Mouse (Mus musculus) forebrain, embryonic 14.5 days (tissue): ENCODE measurements around the gene Mrps24. TPM values are rescaled to one million over a fixed set of nuclear protein-coding genes. Genes with fewer than 3 reads are reported as not detected.
A peak's percentile ranks its signal among the peaks of the same experiment; 100 is the strongest.

Experiments used
- ATAC-seq: fragments of 200-750 bp; cut with Nextera tagmentation; 2 replicates; pipeline ENCODE4 v1.8.0; 2017; ENCODE audit warnings: mild to moderate bottlenecking, moderate library complexity
- DNase-seq: peaks from one replicate; pipeline ENCODE4 v3.0.0-alpha.2; 2015; ENCODE audit warnings: low spot score
- H3K27ac ChIP-seq: fragments of 300-500 bp; sonication (generic); 2 replicates; pipeline ENCODE4 v1.5.1; 2014; ENCODE audit warnings: low read depth, mild to moderate bottlenecking, control low read depth, low read length, moderate library complexity
- H3K27me3 ChIP-seq: fragments of 300-500 bp; sonication (generic); replicated peaks from 2 replicates; pipeline ENCODE4 v1.6.1; 2014; ENCODE audit warnings: low read length, control low read depth, mixed read lengths; ENCODE audit not compliant: control insufficient read depth, insufficient read depth
- H3K36me3 ChIP-seq: fragments of 300-500 bp; sonication (generic); 2 replicates; pipeline ENCODE4 v1.6.1; 2014; ENCODE audit warnings: low read length, control low read depth; ENCODE audit not compliant: control insufficient read depth, insufficient read depth
- H3K4me1 ChIP-seq: fragments of 300-500 bp; sonication (generic); 2 replicates; pipeline ENCODE4 v1.6.1; 2014; ENCODE audit warnings: antibody characterized with exemption, low read length, control low read depth; ENCODE audit not compliant: control insufficient read depth, insufficient read depth
- H3K4me2 ChIP-seq: fragments of 300-500 bp; sonication (generic); 2 replicates; pipeline ENCODE4 v1.6.1; 2014; ENCODE audit warnings: mild to moderate bottlenecking, control low read depth, low read length
- H3K4me3 ChIP-seq: fragments of 300-500 bp; sonication (generic); 2 replicates; pipeline ENCODE4 v1.5.1; 2014; ENCODE audit warnings: low read depth, low read length, control low read depth
- H3K9ac ChIP-seq: fragments of 300-500 bp; sonication (generic); 2 replicates; pipeline ENCODE4 v1.6.1; 2014; ENCODE audit warnings: mild to moderate bottlenecking, low read length, control low read depth, moderate library complexity
- H3K9me3 ChIP-seq: fragments of 300-500 bp; sonication (generic); replicated peaks from 2 replicates; pipeline ENCODE4 v1.6.1; 2016; ENCODE audit warnings: low read length, control low read depth, mixed read lengths; ENCODE audit not compliant: control insufficient read depth
- whole genome bisulfite sequencing: fragments of 180-500 bp; shearing (Covaris S2); extraction: QIAGEN DNeasy Blood & Tissue Kit; methylation state at CpG from one replicate; pipeline ENCODE4 v1.1.7; 2014; 5-methylcytosine and 5-hydroxymethylcytosine counted together
- polyA plus RNA-seq: library from polyadenylated mRNA; unstranded; fragments of >200 nt; fragmentation: Nextera tagmentation; extraction: Ambion mirVana; gene quantifications from 2 replicates; pipeline ENCODE4 v1.2.1, GENCODE M21; 2014

The Mrps24 gene
- polyA plus RNA-seq, 1 experiment from 2014 or later, result 235 TPM

GRCm38 (mm10) chr11:5701821-5702220 is 13.7 kb downstream of the Mrps24 start:
- Histone ChIP-seq H3K9me3 (no peaks in the 10 kb centered on the region), H3K4me3 (no peak overlapping the region), H3K4me1 (no peaks in the 10 kb centered on the region), H3K4me2 (no peak overlapping the region), H3K27me3 (no peaks in the 10 kb centered on the region), H3K36me3 (peaks cover 20% of the 10 kb centered on the region), H3K27ac (no peak overlapping the region), H3K9ac (no peak overlapping the region)
- DNase-seq, result no peak
- whole genome bisulfite sequencing, result 96% methylated on average over 1 of the region's 1 CpGs
- no peak for ATAC-seq

DNA sequence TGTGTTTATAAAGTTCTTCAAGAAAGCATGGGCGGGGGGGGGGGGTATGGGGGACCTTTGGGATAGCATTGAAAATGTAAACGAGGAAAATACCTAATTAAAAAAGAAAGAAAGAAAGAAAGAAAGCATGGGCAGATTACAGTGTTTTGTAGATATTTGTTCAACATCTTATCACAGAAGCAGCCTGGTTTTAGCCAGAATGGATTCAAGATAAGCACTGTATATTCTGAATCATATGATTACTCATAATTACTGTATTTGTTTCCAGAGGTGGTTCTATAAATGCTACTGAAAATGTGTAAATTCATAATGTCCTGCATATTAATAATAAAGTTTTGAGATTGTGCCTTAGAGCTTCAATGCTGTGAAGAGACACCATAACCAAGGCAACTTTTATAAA is 14.2 kb downstream of the Mrps24 start:
- H3K9me3 ChIP-seq, result no peaks in the 10 kb centered on the region
- DNase-seq (no peak), ATAC-seq (no peak)
- WGBS, result 55% methylated on average over 2 of the region's 2 CpGs
- H3K4me1 ChIP-seq, result no peaks in the 10 kb centered on the region
- H3K4me3 ChIP-seq, result no peak overlapping the region
- H3K36me3 ChIP-seq, result peaks cover 20% of the 10 kb centered on the region
- H3K27ac ChIP-seq, result no peak overlapping the region
- H3K27me3 ChIP-seq, result no peaks in the 10 kb centered on the region
- no peak overlapping the region for H3K9ac ChIP-seq
- H3K4me2 ChIP-seq, result no peak overlapping the region

DNA sequence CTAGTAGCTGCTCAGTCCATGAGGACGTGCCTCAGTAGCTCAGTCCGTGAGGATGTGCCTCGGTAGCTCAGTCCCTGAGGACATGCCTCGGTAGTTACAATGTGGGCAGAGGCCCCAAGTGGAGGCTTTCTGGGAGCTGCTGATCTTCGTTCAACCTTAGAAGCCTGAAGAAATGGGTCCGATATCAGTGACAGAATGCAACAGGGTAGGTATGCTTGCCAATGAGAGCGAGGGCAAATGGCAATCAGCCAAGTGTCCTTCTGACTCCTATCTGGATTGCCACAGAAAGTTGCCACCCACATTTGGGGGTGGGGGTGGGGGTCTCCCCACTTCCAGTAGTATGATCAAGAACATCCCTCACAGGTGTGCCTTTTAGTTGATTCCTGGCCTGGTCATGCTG is 14.7 kb downstream of the Mrps24 start:
- Histone ChIP-seq H3K36me3 (peaks cover 20% of the 10 kb centered on the region), H3K4me1 (no peaks in the 10 kb centered on the region), H3K27me3 (no peaks in the 10 kb centered on the region), H3K4me2 (no peak overlapping the region), H3K4me3 (no peak overlapping the region), H3K9me3 (no peaks in the 10 kb centered on the region), H3K27ac (no peak overlapping the region), H3K9ac (no peak overlapping the region)
- 93% methylated on average over 7 of the region's 7 CpGs for WGBS
- DNase-seq (no peak), ATAC-seq (no peak)

- H3K4me3 ChIP-seq, result no peak overlapping the region
Measured at GRCm38 (mm10) chr11:5691775-5692174, 23.7 kb downstream of the Mrps24 start.

GRCm38 (mm10) chr11:5684283-5684682 is 31.2 kb downstream of the Mrps24 start:
- H3K4me1 ChIP-seq, result no peaks in the 10 kb centered on the region
- H3K9me3 ChIP-seq, result no peaks in the 10 kb centered on the region
- no peak for DNase-seq
- H3K4me2 ChIP-seq, result no peak overlapping the region
- no peak overlapping the region for H3K27ac ChIP-seq
- no peak overlapping the region for H3K9ac ChIP-seq
- H3K27me3 ChIP-seq, result no peaks in the 10 kb centered on the region
- no peaks in the 10 kb centered on the region for H3K36me3 ChIP-seq
- no peak overlapping the region for H3K4me3 ChIP-seq
- WGBS, result 41% methylated on average over 7 of the region's 7 CpGs
- no peak for ATAC-seq

More at GRCm38 (mm10) chr11:5691775-5692174, 23.7 kb downstream of the Mrps24 start:
- H3K4me2 ChIP-seq, result no peak overlapping the region
- H3K9ac ChIP-seq, result no peak overlapping the region
- H3K9me3 ChIP-seq, result no peaks in the 10 kb centered on the region
- no peak overlapping the region for H3K27ac ChIP-seq
- 41% methylated on average over 7 of the region's 7 CpGs for WGBS
- no peaks in the 10 kb centered on the region for H3K36me3 ChIP-seq
- no peaks in the 10 kb centered on the region for H3K4me1 ChIP-seq
- no peaks in the 10 kb centered on the region for H3K27me3 ChIP-seq
- ATAC-seq, result no peak
- DNase-seq, result peak; percentile 45

DNA sequence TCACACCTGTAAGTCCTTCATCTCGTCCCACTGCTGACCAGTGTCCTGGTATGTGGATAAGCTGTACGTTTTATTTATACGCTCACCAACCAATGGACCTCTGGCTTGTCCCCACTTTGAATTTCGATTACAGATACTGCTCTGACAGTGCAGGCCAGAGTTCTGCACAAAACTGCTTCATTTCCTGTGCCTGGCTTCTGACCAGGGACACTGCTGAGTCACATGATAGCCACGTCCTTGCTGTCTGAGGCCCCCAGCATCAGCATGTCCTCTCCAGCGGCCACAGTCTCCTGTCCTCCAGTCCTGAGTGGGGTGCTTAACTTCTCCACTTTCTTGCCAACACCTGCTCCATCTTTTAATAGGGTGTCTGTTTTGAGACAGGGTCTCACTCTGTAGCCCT is 32.9 kb downstream of the Mrps24 start:
- H3K4me2 ChIP-seq, result no peak overlapping the region
- H3K4me1 ChIP-seq, result no peaks in the 10 kb centered on the region
- no peak overlapping the region for H3K4me3 ChIP-seq
- DNase-seq (no peak), ATAC-seq (no peak)
- H3K27me3 ChIP-seq, result no peaks in the 10 kb centered on the region
- no peak overlapping the region for H3K9ac ChIP-seq
- 71% methylated on average over 6 of the region's 6 CpGs for WGBS
- no peaks in the 10 kb centered on the region for H3K36me3 ChIP-seq
- no peak overlapping the region for H3K27ac ChIP-seq
- H3K9me3 ChIP-seq, result no peaks in the 10 kb centered on the region

Other genes starting within 250 kb of the Mrps24 start
- 124 and 145 TPM in 2 replicates for gene Xbp1, start 195.0 kb downstream of the Mrps24 start, polyA plus RNA-seq
- gene Ccdc117, start 173.5 kb downstream of the Mrps24 start, polyA plus RNA-seq, result 13.1 and 14.8 TPM in 2 replicates
- not detected in 2 replicates for gene Ankrd36, start 146.0 kb downstream of the Mrps24 start, polyA plus RNA-seq
- gene Urgcp, start 46.7 kb upstream of the Mrps24 start, polyA plus RNA-seq, result 16.0 and 20.9 TPM in 2 replicates
- 100 and 136 TPM in 2 replicates for gene Dbnl, start 72.8 kb upstream of the Mrps24 start, polyA plus RNA-seq
- 2.1 TPM in 2 replicates for gene Pgam2, start 88.1 kb upstream of the Mrps24 start, polyA plus RNA-seq
- 3.9 and 5.3 TPM in 2 replicates for gene Polm, start 122.3 kb upstream of the Mrps24 start, polyA plus RNA-seq
- 6.8 and 13.0 TPM in 2 replicates for gene Aebp1, start 146.3 kb upstream of the Mrps24 start, polyA plus RNA-seq
- gene Pold2, start 162.6 kb upstream of the Mrps24 start, polyA plus RNA-seq, result 65.0 and 73.0 TPM in 2 replicates
- not detected in 2 replicates for gene Myl7, start 183.1 kb upstream of the Mrps24 start, polyA plus RNA-seq
- gene Gck, start 234.4 kb upstream of the Mrps24 start, polyA plus RNA-seq, result 6.5 and 7.3 TPM in 2 replicates
- 46.3 and 47.5 TPM in 2 replicates for gene Ykt6, start 240.0 kb upstream of the Mrps24 start, polyA plus RNA-seq